Mouse (Mus musculus): ENCODE data around the gene Fam102b.

- TF ChIP-seq CTCF (IDR thresholded peaks at IDR 0.05; ENCODE audit: control insufficient read depth, insufficient read depth, insufficient read length): no peak
- no peak for TF ChIP-seq USF1 (IDR thresholded peaks at IDR 0.05; ENCODE audit: low read depth)
- no peak for TF ChIP-seq MAX (IDR thresholded peaks at IDR 0.05)
- TF ChIP-seq CEBPB (IDR thresholded peaks at IDR 0.05; ENCODE audit: low read depth): no peak
Observed at GRCm38 (mm10) chr3:108926308-108926707, 101.1 kb downstream of the Fam102b start.
